Mouse (Mus musculus) bone marrow macrophage, adult 2 months (primary cell): ENCODE data around the gene Zfp54.

ENCODE experiments used
- CTCF ChIP-seq: IDR thresholded peaks from 2 replicates; pipeline ENCODE4 v1.5.1; 2012; ENCODE audit warnings: low read depth, mild to moderate bottlenecking, low read length, moderate library complexity
- POLR2A ChIP-seq: IDR thresholded peaks from 2 replicates; pipeline ENCODE4 v1.6.1; 2012; ENCODE audit warnings: mild to moderate bottlenecking, low read depth, low read length, borderline replicate concordance

GRCm38 (mm10) chr17:21384057-21384411 lies 39.0 kb upstream of the Zfp54 start:
- no peak for TF ChIP-seq CTCF
- TF ChIP-seq POLR2A, result no peak
